Mouse (Mus musculus): ENCODE data around the gene Rpf2. TPM values are rescaled to one million over a fixed set of nuclear protein-coding genes. Genes with fewer than 3 reads are reported as not detected.
A peak's percentile ranks its signal among the peaks of the same experiment; 100 is the strongest.

The Rpf2 gene
- polyA plus RNA-seq, 1 experiment from 2014 or later = 77.9 TPM

- DNase-seq (ENCODE audit: low spot score) (no peak), ATAC-seq (replicated peaks; ENCODE audit: low FRiP score, low TSS enrichment, low read depth) (no peak)
- Histone ChIP-seq H3K4me2 (ENCODE audit: low read length) (peak overlapping the region; percentile 56), H3K9me3 (ENCODE audit: control insufficient read depth, low read length) (no peaks in the 10 kb centered on the region), H3K27me3 (replicated peaks; ENCODE audit: control insufficient read depth, insufficient read depth, low read length) (no peaks in the 10 kb centered on the region), H3K27ac (ENCODE audit: low read depth) (no peak overlapping the region), H3K4me3 (ENCODE audit: low read depth, low read length) (peak overlapping the region; percentile 16; the same call in 1 of the 2 replicates), H3K9ac (ENCODE audit: low read length) (peak overlapping the region; percentile 8; the same call in 1 of the 2 replicates), H3K36me3 (ENCODE audit: control insufficient read depth, insufficient read depth, low read length) (no peaks in the 10 kb centered on the region), H3K4me1 (replicated peaks; ENCODE audit: control insufficient read depth, insufficient read depth, low read length) (peaks cover 7% of the 10 kb centered on the region; the same call in 1 of the 2 replicates)
- WGBS = 21% methylated on average over 22 of the region's 22 CpGs
These were observed 55.4 kb downstream of the Rpf2 start for GRCm38 (mm10) chr10:40191338-40191979.

- DNase-seq (ENCODE audit: low spot score) = no peak
- H3K4me2 ChIP-seq (ENCODE audit: low read length) = no peak overlapping the region
- peaks cover 7% of the 10 kb centered on the region; the same call in 1 of the 2 replicates for H3K4me1 ChIP-seq (replicated peaks; ENCODE audit: control insufficient read depth, insufficient read depth, low read length)
- H3K27ac ChIP-seq (ENCODE audit: low read depth) = no peak overlapping the region
- no peak overlapping the region for H3K9ac ChIP-seq (ENCODE audit: low read length)
- H3K36me3 ChIP-seq (ENCODE audit: control insufficient read depth, insufficient read depth, low read length) = no peaks in the 10 kb centered on the region
- 79% methylated on average over 8 of the region's 8 CpGs for WGBS
- no peaks in the 10 kb centered on the region for H3K9me3 ChIP-seq (ENCODE audit: control insufficient read depth, low read length)
- ATAC-seq (replicated peaks; ENCODE audit: low FRiP score, low TSS enrichment, low read depth) = no peak
- H3K27me3 ChIP-seq (replicated peaks; ENCODE audit: control insufficient read depth, insufficient read depth, low read length) = no peaks in the 10 kb centered on the region
- no peak overlapping the region for H3K4me3 ChIP-seq (ENCODE audit: low read depth, low read length)
These were observed 56.0 kb downstream of the Rpf2 start for GRCm38 (mm10) chr10:40190871-40191270.

- Histone ChIP-seq H3K36me3 (ENCODE audit: control insufficient read depth, insufficient read depth, low read length) (no peaks in the 10 kb centered on the region), H3K9me3 (ENCODE audit: control insufficient read depth, low read length) (no peaks in the 10 kb centered on the region), H3K27ac (ENCODE audit: low read depth) (no peak overlapping the region), H3K4me1 (replicated peaks; ENCODE audit: control insufficient read depth, insufficient read depth, low read length) (peaks cover 7% of the 10 kb centered on the region; the same call in 1 of the 2 replicates), H3K27me3 (replicated peaks; ENCODE audit: control insufficient read depth, insufficient read depth, low read length) (no peaks in the 10 kb centered on the region), H3K4me3 (ENCODE audit: low read depth, low read length) (no peak overlapping the region), H3K9ac (ENCODE audit: low read length) (no peak overlapping the region), H3K4me2 (ENCODE audit: low read length) (no peak overlapping the region)
- DNase-seq (ENCODE audit: low spot score) (no peak), ATAC-seq (replicated peaks; ENCODE audit: low FRiP score, low TSS enrichment, low read depth) (no peak)
- WGBS = 89% methylated on average over 2 of the region's 2 CpGs
These were observed 57.1 kb downstream of the Rpf2 start for GRCm38 (mm10) chr10:40189689-40190088.

- no peak overlapping the region for H3K9ac ChIP-seq (ENCODE audit: low read length)
- DNase-seq (ENCODE audit: low spot score) = no peak
- H3K9me3 ChIP-seq (ENCODE audit: control insufficient read depth, low read length) = no peaks in the 10 kb centered on the region
- no peaks in the 10 kb centered on the region for H3K36me3 ChIP-seq (ENCODE audit: control insufficient read depth, insufficient read depth, low read length)
- peaks cover 7% of the 10 kb centered on the region; the same call in 1 of the 2 replicates for H3K4me1 ChIP-seq (replicated peaks; ENCODE audit: control insufficient read depth, insufficient read depth, low read length)
- ATAC-seq (replicated peaks; ENCODE audit: low FRiP score, low TSS enrichment, low read depth) = no peak
- H3K4me2 ChIP-seq (ENCODE audit: low read length) = no peak overlapping the region
- H3K27me3 ChIP-seq (replicated peaks; ENCODE audit: control insufficient read depth, insufficient read depth, low read length) = no peaks in the 10 kb centered on the region
- WGBS = 76% methylated on average over 3 of the region's 3 CpGs
- H3K27ac ChIP-seq (ENCODE audit: low read depth) = no peak overlapping the region
- no peak overlapping the region for H3K4me3 ChIP-seq (ENCODE audit: low read depth, low read length)
These were observed 58.0 kb downstream of the Rpf2 start for GRCm38 (mm10) chr10:40188831-40189230.

- H3K4me2 ChIP-seq (ENCODE audit: low read length) = no peak overlapping the region
- H3K9ac ChIP-seq (ENCODE audit: low read length) = no peak overlapping the region
- DNase-seq (ENCODE audit: low spot score) = no peak
- no peaks in the 10 kb centered on the region for H3K9me3 ChIP-seq (ENCODE audit: control insufficient read depth, low read length)
- H3K27ac ChIP-seq (ENCODE audit: low read depth) = no peak overlapping the region
- no peak overlapping the region for H3K4me3 ChIP-seq (ENCODE audit: low read depth, low read length)
- ATAC-seq (replicated peaks; ENCODE audit: low FRiP score, low TSS enrichment, low read depth) = no peak
- no peaks in the 10 kb centered on the region for H3K4me1 ChIP-seq (replicated peaks; ENCODE audit: control insufficient read depth, insufficient read depth, low read length)
- no peaks in the 10 kb centered on the region for H3K27me3 ChIP-seq (replicated peaks; ENCODE audit: control insufficient read depth, insufficient read depth, low read length)
- no peaks in the 10 kb centered on the region for H3K36me3 ChIP-seq (ENCODE audit: control insufficient read depth, insufficient read depth, low read length)
These were observed 60.9 kb downstream of the Rpf2 start for GRCm38 (mm10) chr10:40185956-40186355.

- Histone ChIP-seq H3K4me3 (ENCODE audit: low read depth, low read length) (no peak overlapping the region), H3K4me2 (ENCODE audit: low read length) (no peak overlapping the region), H3K27me3 (replicated peaks; ENCODE audit: control insufficient read depth, insufficient read depth, low read length) (no peaks in the 10 kb centered on the region), H3K9ac (ENCODE audit: low read length) (no peak overlapping the region), H3K9me3 (ENCODE audit: control insufficient read depth, low read length) (no peaks in the 10 kb centered on the region), H3K27ac (ENCODE audit: low read depth) (no peak overlapping the region), H3K36me3 (ENCODE audit: control insufficient read depth, insufficient read depth, low read length) (no peaks in the 10 kb centered on the region), H3K4me1 (replicated peaks; ENCODE audit: control insufficient read depth, insufficient read depth, low read length) (no peaks in the 10 kb centered on the region)
- DNase-seq (ENCODE audit: low spot score) (no peak), ATAC-seq (replicated peaks; ENCODE audit: low FRiP score, low TSS enrichment, low read depth) (no peak)
- WGBS = 62% methylated on average over 2 of the region's 2 CpGs
These were observed 66.8 kb downstream of the Rpf2 start for GRCm38 (mm10) chr10:40180011-40180410.

- H3K4me3 ChIP-seq (ENCODE audit: low read depth, low read length) = no peak overlapping the region
- no peaks in the 10 kb centered on the region for H3K9me3 ChIP-seq (ENCODE audit: control insufficient read depth, low read length)
- no peaks in the 10 kb centered on the region for H3K4me1 ChIP-seq (replicated peaks; ENCODE audit: control insufficient read depth, insufficient read depth, low read length)
- WGBS = 92% methylated on average over 5 of the region's 5 CpGs
- ATAC-seq (replicated peaks; ENCODE audit: low FRiP score, low TSS enrichment, low read depth) (no peak), DNase-seq (ENCODE audit: low spot score) (no peak)
- no peaks in the 10 kb centered on the region for H3K27me3 ChIP-seq (replicated peaks; ENCODE audit: control insufficient read depth, insufficient read depth, low read length)
- H3K4me2 ChIP-seq (ENCODE audit: low read length) = no peak overlapping the region
- no peak overlapping the region for H3K9ac ChIP-seq (ENCODE audit: low read length)
- H3K36me3 ChIP-seq (ENCODE audit: control insufficient read depth, insufficient read depth, low read length) = no peaks in the 10 kb centered on the region
- no peak overlapping the region for H3K27ac ChIP-seq (ENCODE audit: low read depth)
These were observed 67.7 kb downstream of the Rpf2 start for GRCm38 (mm10) chr10:40179142-40179541.

- no peaks in the 10 kb centered on the region for H3K36me3 ChIP-seq (ENCODE audit: control insufficient read depth, insufficient read depth, low read length)
- H3K4me3 ChIP-seq (ENCODE audit: low read depth, low read length) = no peak overlapping the region
- no peak overlapping the region for H3K27ac ChIP-seq (ENCODE audit: low read depth)
- no peaks in the 10 kb centered on the region for H3K4me1 ChIP-seq (replicated peaks; ENCODE audit: control insufficient read depth, insufficient read depth, low read length)
- no peaks in the 10 kb centered on the region for H3K27me3 ChIP-seq (replicated peaks; ENCODE audit: control insufficient read depth, insufficient read depth, low read length)
- no peaks in the 10 kb centered on the region for H3K9me3 ChIP-seq (ENCODE audit: control insufficient read depth, low read length)
- no peak overlapping the region for H3K4me2 ChIP-seq (ENCODE audit: low read length)
- DNase-seq (ENCODE audit: low spot score) (peak; percentile 54), ATAC-seq (replicated peaks; ENCODE audit: low FRiP score, low TSS enrichment, low read depth) (0 out of 2 replicates have a peak, but pooled peaks have one; percentile 43)
- 31% methylated on average over 6 of the region's 6 CpGs for WGBS
- no peak overlapping the region for H3K9ac ChIP-seq (ENCODE audit: low read length)
These were observed 69.4 kb downstream of the Rpf2 start for GRCm38 (mm10) chr10:40177323-40177962.

Measured in intestine, embryonic 14.5 days (tissue).